In the genomic region with DNA sequence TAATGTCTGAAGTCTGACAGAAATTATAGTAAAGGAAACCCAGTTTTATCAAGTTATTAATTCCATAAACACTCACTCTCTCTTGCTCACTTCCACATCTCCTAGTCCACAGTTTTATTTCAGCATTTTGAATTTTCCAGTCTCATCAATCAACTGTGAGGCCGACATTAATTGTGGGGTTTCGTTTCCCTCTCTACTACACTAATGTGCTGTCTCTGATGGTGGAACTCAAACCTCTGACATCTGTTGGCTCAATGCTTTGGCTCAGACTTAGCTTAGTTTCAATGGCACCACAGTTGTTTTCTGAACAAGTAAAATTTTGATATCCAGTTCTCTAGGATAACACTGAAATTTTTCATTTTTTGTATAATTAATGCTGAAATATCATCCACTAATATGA, we compare ENCODE assay signal across 26 mouse cellular contexts.
"Had no signal": no experiment of that assay in that cellular context is flagged by ENCODE, and none has a peak within 500 bp of the region (broad histone marks: within the 10 kb centered on the region; RNA-seq: fewer than 3 reads in every experiment).

No protein-coding gene starts in this region.

- H3K4me1 ChIP-seq: heart, embryonic 13.5 days; heart, embryonic 15.5 days; hindbrain, embryonic 13.5 days; hindbrain, embryonic 15.5 days; kidney, embryonic 15.5 days; limb, embryonic 10.5 days; limb, embryonic 12.5 days had no signal

- H3K4me2 ChIP-seq: heart, embryonic 11.5 days; heart, embryonic 13.5 days; heart, embryonic 15.5 days; hindbrain, embryonic 13.5 days; hindbrain, embryonic 15.5 days; kidney, embryonic 15.5 days; limb, embryonic 12.5 days; liver, embryonic 11.5 days had no signal

- ATAC-seq: hindbrain, postnatal 0 days; intestine, embryonic 16.5 days had no signal

- H3K4me3 ChIP-seq: heart, adult 2 months; heart, embryonic 13.5 days; heart, embryonic 15.5 days; hindbrain, embryonic 13.5 days; hindbrain, embryonic 15.5 days; kidney, embryonic 15.5 days; limb, embryonic 10.5 days; limb, embryonic 12.5 days had no signal

- H3K9me3 ChIP-seq: heart, embryonic 13.5 days; heart, embryonic 15.5 days; hindbrain, embryonic 13.5 days; hindbrain, embryonic 15.5 days; kidney, embryonic 15.5 days; limb, embryonic 10.5 days; limb, embryonic 12.5 days had no signal

- DNase-seq: gastrocnemius, postnatal 14 days; gastrocnemius, postnatal 36 days; heart, adult 11 months; heart, adult 2 months; heart, postnatal 14 days; heart, postnatal 36 days; kidney, adult 11 months; kidney, adult 2 months; kidney, adult 9 months; kidney, postnatal 14 days; kidney, postnatal 36 days; layer of hippocampus, adult 9-11 months; layer of hippocampus, postnatal 36 days; liver had no signal

- H3K36me3 ChIP-seq: heart, embryonic 13.5 days; heart, embryonic 15.5 days; hindbrain, embryonic 13.5 days; hindbrain, embryonic 15.5 days; kidney, embryonic 15.5 days; limb, embryonic 10.5 days; limb, embryonic 12.5 days had no signal

- H3K27ac ChIP-seq: heart, adult 2 months; heart, embryonic 13.5 days; heart, embryonic 15.5 days; hindbrain, embryonic 13.5 days; hindbrain, embryonic 15.5 days; hindbrain, postnatal 0 days; kidney, embryonic 15.5 days; kidney, postnatal 0 days; limb, embryonic 10.5 days; limb, embryonic 12.5 days had no signal

- H3K9ac ChIP-seq: heart, embryonic 13.5 days; heart, embryonic 15.5 days; hindbrain, embryonic 13.5 days; hindbrain, embryonic 15.5 days; kidney, embryonic 15.5 days; limb, embryonic 12.5 days had no signal

- H3K27me3 ChIP-seq: heart, embryonic 13.5 days; heart, embryonic 15.5 days; hindbrain, embryonic 13.5 days; hindbrain, embryonic 15.5 days; kidney, embryonic 15.5 days; limb, embryonic 12.5 days had no signal
